Mouse (Mus musculus) heart, adult 18-20 months (tissue): ENCODE results near the gene Ctps. TPM values are rescaled to one million over a fixed set of nuclear protein-coding genes. Genes with fewer than 3 reads are reported as not detected.
A peak's percentile ranks its signal among the peaks of the same experiment; 100 is the strongest.
"Not testable (repeated sequence)": the region's sequence is repeated elsewhere in the genome, so short reads cannot be mapped to it uniquely, and the experiment has no call there.

Experiments used
- DNase-seq, 2 experiments: peaks; one replicate each; pipeline ENCODE4 v3.0.0; 2021 to 2022; ENCODE audit warnings: mixed read lengths in 1 of 2
- long read RNA-seq, 2 experiments: library from polyadenylated mRNA; stranded (forward); transcript quantifications; one replicate each; pipeline ENCODE4 v2.0.0; 2021
- total RNA-seq, 2 experiments: library from RNA; stranded (reverse); gene quantifications; 2 replicates each; pipeline ENCODE4 v1.2.3; 2021

Gene Ctps
- total RNA-seq, result 10 to 100 TPM; 25.9 to 28.0 TPM
- long read RNA-seq, experiment 1, transcript Ctps-201 (19 exons, 2,705 nt), result major isoform, 27 of 38 reads
- long read RNA-seq, experiment 1, partial matches to known transcripts, result 3 of 38 reads
- long read RNA-seq, experiment 1, other reads (novel, unspliced or antisense), result 8 of 38 reads
- long read RNA-seq, experiment 2, transcript Ctps-201 (19 exons, 2,705 nt), result major isoform, 8 of 15 reads
- long read RNA-seq, experiment 2, partial matches to known transcripts, result 7 of 15 reads
- long read RNA-seq, experiment 2, other reads (novel, unspliced or antisense), result 0 of 15 reads

DNA sequence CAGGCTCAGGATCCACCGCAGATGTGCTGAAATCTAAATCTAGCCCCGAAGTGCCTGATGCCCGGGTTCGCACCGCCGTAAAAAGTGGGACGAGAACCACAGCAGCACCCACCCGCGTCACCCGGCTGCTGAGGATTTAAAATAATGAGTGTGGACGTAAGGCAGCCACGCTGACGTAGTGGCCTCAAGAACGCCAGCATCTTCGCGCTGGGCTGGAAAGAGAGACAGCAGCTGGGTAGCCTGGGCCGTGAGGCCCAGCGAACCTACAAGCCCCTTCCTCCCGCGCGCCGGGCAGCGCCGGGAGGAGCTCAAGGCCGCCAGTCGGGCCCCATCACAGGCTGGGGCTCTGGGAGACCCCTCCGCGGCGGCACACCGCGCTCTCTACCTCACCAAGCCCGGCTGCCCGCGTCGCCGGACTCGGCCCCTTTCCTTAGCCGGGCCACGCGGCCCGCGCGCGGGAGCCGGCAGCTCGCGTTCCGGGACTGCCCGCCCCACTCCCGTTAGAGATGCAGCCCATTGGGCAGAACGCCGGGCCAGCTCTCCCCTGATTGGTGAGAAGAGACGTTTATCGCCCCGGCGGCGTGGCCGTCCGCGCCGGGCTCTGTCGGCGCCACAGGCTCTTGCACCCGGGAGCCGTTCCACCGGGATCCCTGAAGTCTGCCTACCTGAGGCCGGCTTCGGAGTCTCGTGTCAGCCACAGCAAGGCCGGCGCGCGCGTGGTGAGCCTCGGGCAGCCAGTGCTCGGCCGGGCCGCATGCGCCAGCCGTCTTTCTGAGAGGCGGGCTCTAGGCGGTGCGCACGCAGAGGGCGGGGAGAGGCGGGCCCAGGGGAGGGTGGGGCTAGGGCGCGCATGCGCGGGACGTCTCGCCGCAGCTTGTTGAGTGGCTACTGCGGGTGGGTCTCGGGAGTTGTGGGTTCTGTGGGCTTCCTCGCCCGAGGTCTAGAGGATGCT lies at the start of gene Ctps:
Gene Ctps, minus strand, starts transcription at position 791 of the 952 bp plus-strand sequence.
- DNase-seq, result peak; percentile 96 to 97

- peak; percentile 22 to 27 for DNase-seq
Observed at GRCm38 (mm10) chr4:120616199-120617025, 46.3 kb upstream of the Ctps start.

DNA sequence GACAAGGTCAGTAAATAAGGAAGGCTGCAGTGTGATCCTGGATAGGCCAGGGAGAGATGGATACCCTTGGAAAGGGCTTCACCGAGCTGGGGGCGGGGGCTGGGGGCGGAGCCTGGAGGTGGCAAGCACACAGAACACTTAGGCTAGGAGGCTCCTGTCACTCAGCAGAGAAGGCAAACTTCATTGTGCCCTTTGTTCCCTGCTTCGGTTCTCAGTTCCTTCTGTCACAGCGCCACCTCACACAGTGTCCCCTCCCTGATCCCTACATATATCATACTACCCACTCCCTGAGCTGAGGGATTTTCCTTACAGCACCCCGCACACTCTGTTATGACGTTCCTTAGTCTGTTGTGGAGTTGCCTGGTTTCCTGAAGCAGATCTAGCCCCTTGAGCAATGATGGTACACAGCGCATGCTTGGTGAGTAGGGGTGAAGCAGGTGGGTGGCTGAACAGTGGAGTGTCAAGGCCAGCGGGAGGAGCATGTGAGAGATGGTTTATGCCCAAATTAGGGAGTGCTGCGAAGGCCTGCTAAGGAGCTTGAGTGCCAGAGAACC lies 45.5 kb upstream of the Ctps start:
- peak; percentile 67 to 76 for DNase-seq

DNA sequence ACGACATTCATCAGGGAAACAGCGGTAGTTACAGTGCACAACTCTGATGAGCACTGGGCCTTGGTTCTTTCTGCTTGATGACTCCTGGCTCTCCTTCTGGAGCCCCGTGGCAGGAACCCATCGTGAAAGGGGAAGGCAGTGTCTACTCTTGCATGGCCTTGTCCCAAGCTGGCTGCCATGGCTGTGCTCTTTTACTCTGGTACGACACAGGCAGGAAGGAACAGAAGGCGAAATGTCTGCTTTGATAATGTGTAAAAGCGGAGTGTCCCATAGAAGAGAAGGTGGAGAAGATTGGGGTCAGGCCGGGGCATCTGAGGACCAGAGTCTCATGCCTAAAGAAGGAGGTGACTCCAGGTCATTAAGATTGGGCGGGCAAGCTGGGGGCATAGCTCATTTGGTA lies 44.6 kb upstream of the Ctps start:
- peak; percentile 7 to 40 for DNase-seq

GRCm38 (mm10) chr4:120613691-120614329 lies 43.7 kb upstream of the Ctps start:
- DNase-seq, result peak; percentile 78 to 90

GRCm38 (mm10) chr4:120612304-120613080 lies 42.4 kb upstream of the Ctps start:
- peak; percentile 65 to 77 for DNase-seq

- DNase-seq, result no peak
Observed at GRCm38 (mm10) chr4:120611005-120611404, 40.9 kb upstream of the Ctps start.

- no peak for DNase-seq
Observed at GRCm38 (mm10) chr4:120606941-120607340, 36.9 kb upstream of the Ctps start.

GRCm38 (mm10) chr4:120602669-120603068 lies 32.6 kb upstream of the Ctps start:
- DNase-seq, result no peak

- no peak for DNase-seq
Observed at GRCm38 (mm10) chr4:120601774-120602173, 31.7 kb upstream of the Ctps start.

DNA sequence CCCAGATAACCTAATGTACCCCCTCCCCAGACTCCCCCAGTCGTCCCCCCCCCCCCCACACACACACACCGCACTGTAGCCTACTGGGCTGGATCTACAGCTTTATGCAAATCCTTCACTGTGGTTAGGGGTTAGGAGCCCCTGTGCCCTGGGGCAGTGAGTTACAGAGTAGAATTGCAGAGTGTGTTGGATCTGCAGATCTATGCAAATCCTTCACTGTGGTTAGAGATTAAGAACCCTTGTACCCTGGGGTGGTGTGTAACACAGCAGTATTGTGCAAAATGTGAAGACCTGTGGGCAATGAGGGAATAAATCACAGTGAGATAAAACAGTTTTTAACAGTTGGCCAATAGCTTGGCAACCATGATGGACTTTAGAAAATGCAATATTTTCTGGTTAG lies 28.8 kb upstream of the Ctps start:
- DNase-seq, result no peak

DNA sequence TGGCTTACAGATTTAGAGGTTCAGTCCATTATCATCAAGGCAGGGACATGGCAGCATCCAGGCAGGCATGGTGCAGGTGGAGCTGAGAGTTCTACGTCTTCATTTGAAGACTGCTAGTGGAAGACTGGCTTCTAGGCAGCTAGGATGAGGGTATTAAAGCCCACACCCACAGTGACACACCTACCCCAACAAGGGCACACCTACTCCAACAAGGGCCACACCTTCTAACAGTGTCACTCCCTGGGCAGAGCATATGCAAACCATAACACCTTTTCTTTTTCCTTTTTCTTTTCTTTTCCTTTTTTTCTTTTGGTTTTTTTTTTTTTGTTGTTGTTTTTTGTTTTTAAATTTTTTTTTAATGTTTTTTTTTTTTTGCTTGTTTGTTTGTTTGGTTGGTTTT lies 26.1 kb upstream of the Ctps start:
- not testable (repeated sequence) for DNase-seq

- no peak for DNase-seq
Observed at GRCm38 (mm10) chr4:120590973-120591372, 20.9 kb upstream of the Ctps start.

- DNase-seq, result peak; percentile 46 to 63
Observed at GRCm38 (mm10) chr4:120589815-120590422, 19.8 kb upstream of the Ctps start.

DNA sequence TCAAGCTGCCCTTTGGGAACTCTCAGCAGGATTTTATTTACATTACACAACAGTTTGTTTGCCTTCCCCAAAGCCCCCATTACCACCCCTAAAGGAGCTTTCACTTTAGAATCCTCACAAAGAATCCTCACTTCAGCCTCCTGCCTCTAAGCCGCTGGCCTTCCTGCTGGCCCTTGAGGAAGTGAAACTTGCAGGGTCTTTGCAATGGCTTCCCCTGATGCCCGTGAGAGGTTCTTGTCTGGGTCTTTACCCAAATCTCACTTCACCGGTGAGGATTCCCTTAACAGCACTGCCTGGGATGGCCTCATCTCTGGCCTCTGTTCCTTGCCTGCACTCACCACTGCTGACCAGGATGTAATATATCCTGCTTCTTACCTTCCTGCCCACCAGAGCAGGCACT lies 19.0 kb upstream of the Ctps start:
- no peak for DNase-seq

- DNase-seq, result no peak
Observed at GRCm38 (mm10) chr4:120588445-120588844, 18.4 kb upstream of the Ctps start, which contains the start of gene Gm8439. Gene Gm8439, plus strand, starts transcription at chr4:120588745.

DNA sequence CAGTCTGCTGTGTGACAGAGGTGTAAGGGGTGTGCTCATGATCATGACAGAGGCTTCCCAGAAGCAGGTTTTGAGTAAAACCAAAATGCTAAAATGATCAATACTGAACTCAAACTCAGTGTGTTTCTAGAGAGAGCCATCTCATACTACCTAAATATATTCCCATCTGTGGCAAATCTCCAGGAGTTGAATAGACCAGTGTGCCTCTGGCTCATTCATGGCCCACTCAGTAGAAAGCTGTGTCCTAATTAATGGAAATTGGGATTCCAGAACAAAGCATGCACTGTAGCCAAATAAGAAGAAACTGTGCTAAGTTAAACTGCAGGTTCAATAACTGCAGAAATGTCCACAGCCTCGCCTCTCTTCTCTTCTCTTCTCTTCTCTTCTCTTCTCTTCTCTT lies 16.9 kb upstream of the Ctps start:
- DNase-seq, result no peak

GRCm38 (mm10) chr4:120581711-120582110 lies 11.6 kb upstream of the Ctps start:
- DNase-seq, result no peak

DNA sequence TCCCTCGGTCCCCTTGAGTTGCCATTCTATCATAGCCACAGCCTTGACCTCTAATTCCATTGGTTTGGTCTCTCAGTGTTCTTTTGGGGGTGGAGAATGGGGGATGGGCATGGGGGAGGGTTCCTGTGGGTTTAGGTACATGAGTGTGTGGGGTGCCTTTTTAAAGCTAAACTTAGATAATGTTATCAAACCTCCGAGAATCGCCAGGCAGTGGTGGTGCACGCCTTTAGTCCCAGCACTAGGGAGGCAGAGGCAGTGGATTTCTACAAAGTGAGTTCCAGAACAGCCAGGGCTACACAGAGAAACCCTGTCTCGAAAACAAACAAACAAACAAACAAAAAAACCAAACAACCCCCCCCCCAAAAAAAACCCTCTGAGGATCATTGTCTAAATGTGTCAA lies 10.8 kb upstream of the Ctps start:
- DNase-seq, result no peak

DNA sequence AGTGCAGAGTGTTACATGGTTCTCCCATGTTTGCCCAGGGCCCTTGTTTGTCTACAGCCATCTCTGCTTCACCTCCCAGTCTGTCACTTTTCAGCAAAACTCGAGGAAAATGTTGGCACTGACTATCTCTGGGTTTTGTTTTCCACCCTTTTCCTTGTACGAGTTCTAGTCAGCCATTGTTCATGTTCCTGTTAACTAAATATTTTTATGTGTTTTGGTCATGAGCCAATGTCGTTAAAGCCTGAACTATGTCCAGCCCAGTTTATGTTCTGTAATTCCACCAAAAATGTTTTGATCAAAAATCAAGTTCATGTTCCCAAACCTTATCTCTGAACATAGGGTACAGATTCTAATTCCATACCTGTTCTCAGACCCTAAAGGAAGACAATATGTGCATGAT lies 1.6 kb upstream of the Ctps start:
- DNase-seq, result no peak
